Mouse (Mus musculus) midbrain, embryonic 13.5 days (tissue): Measurements from ENCODE around the gene Cbln3. TPM values are rescaled to one million over a fixed set of nuclear protein-coding genes. Genes with fewer than 3 reads are reported as not detected.

Experiments
- ATAC-seq: fragments of 200-750 bp; cut with Nextera tagmentation; 2 replicates; pipeline ENCODE4 v1.8.0; 2017; ENCODE audit warnings: mild to moderate bottlenecking, moderate TSS enrichment, moderate library complexity
- H3K27ac ChIP-seq: fragments of 300-500 bp; sonication (generic); 2 replicates; pipeline ENCODE4 v1.5.1; 2015; ENCODE audit warnings: inconsistent platforms, mild to moderate bottlenecking, moderate library complexity
- H3K27me3 ChIP-seq: fragments of 300-500 bp; sonication (generic); 2 replicates; pipeline ENCODE4 v1.6.1; 2015; ENCODE audit warnings: mild to moderate bottlenecking, inconsistent platforms
- H3K36me3 ChIP-seq: fragments of 300-500 bp; sonication (generic); 2 replicates; pipeline ENCODE4 v1.6.1; 2015; ENCODE audit warnings: mild to moderate bottlenecking, inconsistent platforms
- H3K4me1 ChIP-seq: fragments of 300-500 bp; sonication (generic); replicated peaks from 2 replicates; pipeline ENCODE4 v1.6.1; 2015; ENCODE audit warnings: inconsistent platforms
- H3K4me2 ChIP-seq: fragments of 300-500 bp; sonication (generic); replicated peaks from 2 replicates; pipeline ENCODE4 v1.6.1; 2015; ENCODE audit warnings: moderate library complexity, mild to moderate bottlenecking, inconsistent platforms
- H3K4me3 ChIP-seq: fragments of 300-500 bp; sonication (generic); replicated peaks from 2 replicates; pipeline ENCODE4 v1.5.1; 2015; ENCODE audit warnings: mild to moderate bottlenecking, inconsistent platforms
- H3K9ac ChIP-seq: fragments of 300-500 bp; sonication (generic); replicated peaks from 2 replicates; pipeline ENCODE4 v1.6.1; 2015; ENCODE audit warnings: mild to moderate bottlenecking, inconsistent platforms
- H3K9me3 ChIP-seq: fragments of 300-500 bp; sonication (generic); 2 replicates; pipeline ENCODE4 v1.6.1; 2016; ENCODE audit warnings: mild to moderate bottlenecking, inconsistent platforms
- WGBS: fragments of 180-500 bp; shearing (Covaris S2); methylation state at CpG from one replicate; pipeline ENCODE4 v1.1.7; 2015; 5-methylcytosine and 5-hydroxymethylcytosine counted together
- polyA plus RNA-seq: library from polyadenylated mRNA; unstranded; fragments of >200 nt; fragmentation: Nextera tagmentation; extraction: Ambion mirVana; gene quantifications from 2 replicates; pipeline ENCODE4 v1.2.1, GENCODE M21; 2015

Gene Cbln3
- polyA plus RNA-seq, 1 experiment from 2014 or later, result 0.23 TPM

DNA sequence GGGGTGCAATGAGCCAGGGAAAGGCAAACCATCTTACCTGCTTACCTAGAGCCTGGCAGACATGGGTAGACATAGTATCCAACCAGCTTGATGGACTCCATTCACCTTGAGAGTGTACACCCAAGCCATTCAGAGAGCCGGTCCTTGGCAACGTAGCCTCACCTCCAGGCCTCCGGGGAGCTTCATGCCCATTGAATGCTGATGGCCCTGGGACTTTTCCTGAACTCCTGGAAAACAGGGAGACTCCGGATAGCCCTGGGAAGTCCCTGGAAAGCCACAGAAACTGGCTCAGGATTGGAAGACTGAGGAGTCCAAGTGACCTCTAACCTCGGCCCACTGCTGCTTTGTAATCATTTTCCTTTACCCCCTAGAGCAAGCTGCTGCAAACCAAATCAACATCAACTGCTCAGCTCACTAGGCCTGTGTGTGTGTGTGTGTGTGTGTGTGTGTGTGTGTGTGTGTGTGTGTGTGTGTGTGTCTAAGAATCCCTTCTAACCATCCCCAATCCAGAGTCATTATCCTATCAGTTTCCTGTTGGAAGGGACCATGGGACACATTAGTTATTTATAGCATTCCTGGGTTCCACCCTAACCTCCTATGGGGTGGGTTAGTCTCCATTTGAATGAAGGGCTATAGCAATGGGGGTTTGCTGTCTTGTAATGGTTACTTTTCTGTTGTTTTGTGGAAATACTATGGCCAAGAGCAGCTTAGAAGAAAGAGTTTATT, 49.2 kb downstream of the Cbln3 start:
- Histone ChIP-seq H3K4me3 (no peak overlapping the region), H3K9ac (no peak overlapping the region), H3K4me2 (no peak overlapping the region), H3K9me3 (no peaks in the 10 kb centered on the region), H3K4me1 (0 out of 2 replicates have a peak, but pooled peaks cover 2% of the 10 kb centered on the region), H3K27ac (no peak overlapping the region), H3K36me3 (no peaks in the 10 kb centered on the region), H3K27me3 (no peaks in the 10 kb centered on the region)
- no peak for ATAC-seq
- WGBS, result 76% methylated on average over 5 of the region's 5 CpGs

DNA sequence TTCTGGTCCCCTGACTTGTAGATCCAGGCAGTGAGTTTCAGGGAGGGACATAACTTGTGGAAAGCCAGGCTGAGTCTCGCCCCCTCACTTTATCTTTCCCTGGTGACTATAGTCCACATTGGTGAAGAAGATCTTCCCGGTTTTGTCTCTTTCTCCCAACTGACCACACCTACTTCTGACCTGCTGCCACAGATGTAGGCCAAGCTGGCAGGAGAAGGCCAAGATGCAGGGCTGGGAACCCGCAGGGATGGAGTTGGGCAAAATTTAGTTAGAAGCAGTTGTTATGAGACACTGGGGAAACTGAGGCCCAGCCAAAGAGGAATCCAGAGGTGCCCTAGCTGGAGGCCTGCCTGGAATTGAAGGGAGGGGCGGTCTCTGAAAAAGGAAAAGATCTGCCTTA, 51.1 kb downstream of the Cbln3 start:
- 0 out of 2 replicates have a peak overlapping the region, but pooled peaks have one; percentile 23 for H3K9ac ChIP-seq
- H3K9me3 ChIP-seq, result no peaks in the 10 kb centered on the region
- no peak overlapping the region for H3K27ac ChIP-seq
- H3K27me3 ChIP-seq, result no peaks in the 10 kb centered on the region
- no peak for ATAC-seq
- 90% methylated on average over 4 of the region's 4 CpGs for WGBS
- no peaks in the 10 kb centered on the region for H3K36me3 ChIP-seq
- no peaks in the 10 kb centered on the region for H3K4me1 ChIP-seq
- no peak overlapping the region for H3K4me3 ChIP-seq
- H3K4me2 ChIP-seq, result no peak overlapping the region

DNA sequence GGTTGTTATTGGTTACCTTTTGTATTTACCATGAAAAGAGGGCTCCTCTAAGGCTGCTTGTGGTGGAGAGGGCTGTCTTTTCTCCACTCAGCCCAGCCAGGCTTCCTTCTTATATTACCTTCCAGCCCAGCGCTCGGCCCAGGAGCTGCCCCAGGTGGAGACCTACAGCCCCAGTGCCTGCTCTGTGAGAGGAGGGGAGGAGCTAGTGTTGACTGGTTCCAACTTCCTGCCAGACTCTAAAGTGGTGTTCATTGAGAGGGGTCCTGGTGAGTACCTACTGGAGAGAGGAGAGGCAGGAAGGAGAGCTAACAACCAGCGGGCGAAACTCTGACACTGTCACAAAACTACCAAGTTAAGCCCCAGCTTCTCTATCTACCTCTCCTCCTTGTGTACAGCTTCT, 53.9 kb downstream of the Cbln3 start:
- Histone ChIP-seq H3K4me2 (no peak overlapping the region), H3K9ac (no peak overlapping the region), H3K27me3 (peaks cover 22% of the 10 kb centered on the region), H3K4me3 (no peak overlapping the region), H3K27ac (no peak overlapping the region), H3K36me3 (no peaks in the 10 kb centered on the region), H3K4me1 (peaks cover 18% of the 10 kb centered on the region), H3K9me3 (no peaks in the 10 kb centered on the region)
- 90% methylated on average over 4 of the region's 4 CpGs for WGBS
- no peak for ATAC-seq

DNA sequence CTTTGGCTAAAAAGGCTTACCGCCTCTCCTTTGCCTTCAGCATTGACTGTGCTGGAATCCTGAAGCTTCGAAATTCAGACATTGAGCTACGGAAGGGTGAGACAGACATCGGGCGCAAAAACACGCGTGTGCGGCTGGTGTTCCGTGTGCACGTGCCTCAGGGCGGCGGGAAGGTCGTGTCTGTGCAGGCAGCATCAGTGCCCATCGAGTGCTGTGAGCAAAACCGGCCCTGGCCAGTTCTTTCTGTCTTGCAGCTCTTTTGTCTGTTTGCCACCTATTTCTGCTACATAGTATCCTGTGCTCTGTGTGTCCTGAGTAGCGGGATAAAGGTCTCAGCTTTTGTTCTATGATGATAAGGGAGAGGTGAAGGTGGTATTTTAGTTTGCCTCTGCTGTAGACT, 54.3 kb downstream of the Cbln3 start:
- no peak overlapping the region for H3K4me3 ChIP-seq
- no peak overlapping the region for H3K27ac ChIP-seq
- H3K27me3 ChIP-seq, result peaks cover 22% of the 10 kb centered on the region
- no peaks in the 10 kb centered on the region for H3K36me3 ChIP-seq
- no peaks in the 10 kb centered on the region for H3K9me3 ChIP-seq
- 92% methylated on average over 16 of the region's 16 CpGs for WGBS
- H3K9ac ChIP-seq, result no peak overlapping the region
- no peak for ATAC-seq
- peaks cover 22% of the 10 kb centered on the region for H3K4me1 ChIP-seq
- H3K4me2 ChIP-seq, result no peak overlapping the region

Other genes with a start within 250 kb of the Cbln3 start
- gene Ipo4, start 248.4 kb downstream of the Cbln3 start, polyA plus RNA-seq, result 75.1 and 82.2 TPM in 2 replicates
- gene Gm49378, start 246.5 kb downstream of the Cbln3 start, polyA plus RNA-seq, result 1.6 and 2.1 TPM in 2 replicates
- 59.7 and 59.8 TPM in 2 replicates for gene Tm9sf1, start 240.6 kb downstream of the Cbln3 start, polyA plus RNA-seq
- 0.38 and 0.59 TPM in 2 replicates for gene Tssk4, start 234.2 kb downstream of the Cbln3 start, polyA plus RNA-seq
- gene Mdp1, start 223.9 kb downstream of the Cbln3 start, polyA plus RNA-seq, result 69.7 and 75.0 TPM in 2 replicates
- gene Gmpr2, start 212.5 kb downstream of the Cbln3 start, polyA plus RNA-seq, result 49.5 and 53.3 TPM in 2 replicates
- gene Nedd8, start 212.3 kb downstream of the Cbln3 start, polyA plus RNA-seq, result 605 and 607 TPM in 2 replicates
- 36.9 and 38.5 TPM in 2 replicates for gene Tinf2, start 202.6 kb downstream of the Cbln3 start, polyA plus RNA-seq
- gene Tgm1, start 170.5 kb downstream of the Cbln3 start, polyA plus RNA-seq, result 0.32 and 0.46 TPM in 2 replicates
- gene Rabggta, start 162.1 kb downstream of the Cbln3 start, polyA plus RNA-seq, result 45.0 and 48.8 TPM in 2 replicates
- 66.3 and 68.8 TPM in 2 replicates for gene Dhrs1, start 138.7 kb downstream of the Cbln3 start, polyA plus RNA-seq
- 33.8 and 36.2 TPM in 2 replicates for gene Nop9, start 138.7 kb downstream of the Cbln3 start, polyA plus RNA-seq
- 0.19 TPM in 1 of 2 replicates, not detected in the other for gene Cideb, start 125.9 kb downstream of the Cbln3 start, polyA plus RNA-seq
- gene Ltb4r2, start 123.0 kb downstream of the Cbln3 start, polyA plus RNA-seq, result 0.22 and 0.28 TPM in 2 replicates
- 0.26 TPM in 1 of 2 replicates, not detected in the other for gene Ltb4r1, start 118.4 kb downstream of the Cbln3 start, polyA plus RNA-seq
- gene Adcy4, start 100.3 kb downstream of the Cbln3 start, polyA plus RNA-seq, result 4.1 and 4.2 TPM in 2 replicates
- gene Ripk3, start 95.5 kb downstream of the Cbln3 start, polyA plus RNA-seq, result 2.3 and 2.4 TPM in 2 replicates
- 7.9 and 8.8 TPM in 2 replicates for gene Nfatc4, start 61.2 kb downstream of the Cbln3 start, polyA plus RNA-seq
- 13.4 and 13.5 TPM in 2 replicates for gene Nynrin, start 30.4 kb downstream of the Cbln3 start, polyA plus RNA-seq
- 10.1 and 11.1 TPM in 2 replicates for gene Khnyn, start 555 bp upstream of the Cbln3 start, polyA plus RNA-seq
- 89.4 and 92.5 TPM in 2 replicates for gene Sdr39u1, start 15.9 kb upstream of the Cbln3 start, polyA plus RNA-seq
- not detected in 2 replicates for gene Cma1, start 60.3 kb upstream of the Cbln3 start, polyA plus RNA-seq
- gene Cma2, start 66.6 kb upstream of the Cbln3 start, polyA plus RNA-seq, result not detected in 2 replicates
- gene Mcpt1, start 133.6 kb upstream of the Cbln3 start, polyA plus RNA-seq, result not detected in 2 replicates
- not detected in 2 replicates for gene Mcpt9, start 146.1 kb upstream of the Cbln3 start, polyA plus RNA-seq
- gene Mcpt2, start 157.6 kb upstream of the Cbln3 start, polyA plus RNA-seq, result not detected in 2 replicates
- gene Mcpt4, start 177.9 kb upstream of the Cbln3 start, polyA plus RNA-seq, result not detected in 2 replicates
- gene Mcpt8, start 200.9 kb upstream of the Cbln3 start, polyA plus RNA-seq, result not detected in 2 replicates
- gene Ctsg, start 218.2 kb upstream of the Cbln3 start, polyA plus RNA-seq, result not detected in 2 replicates
- not detected in 2 replicates for gene Gzme, start 236.2 kb upstream of the Cbln3 start, polyA plus RNA-seq
- not detected in 2 replicates for gene Gzmd, start 248.2 kb upstream of the Cbln3 start, polyA plus RNA-seq